Mouse (Mus musculus): ENCODE measurements around the gene Csnk1e.

Csnk1e gene

DNA sequence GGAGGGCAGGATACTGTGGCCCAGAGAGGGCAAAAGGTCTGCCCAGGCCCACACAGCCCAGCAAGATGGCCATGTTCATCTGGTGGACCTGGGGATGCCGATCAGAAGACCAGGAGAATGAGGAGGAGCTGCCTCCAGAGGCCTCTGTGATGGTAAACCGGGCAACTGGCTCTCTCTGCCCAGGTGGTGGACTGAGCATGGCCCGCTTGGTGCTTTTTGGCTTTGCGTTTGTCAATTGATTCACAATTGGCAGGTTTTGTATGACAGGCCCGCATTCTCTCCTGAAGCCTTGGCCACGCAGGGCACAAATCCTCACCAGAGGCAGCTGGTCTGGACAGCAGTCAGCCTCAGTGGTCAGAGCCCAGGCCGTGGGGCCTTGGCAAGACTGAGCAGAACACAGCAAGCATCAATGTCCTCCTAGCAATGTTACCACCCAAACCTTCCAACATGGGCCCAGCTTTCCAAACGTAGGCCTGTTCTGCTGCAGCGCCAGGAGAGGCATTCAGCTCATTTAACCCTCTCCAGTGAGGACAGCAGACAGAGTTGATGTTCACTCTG lies 12.3 kb downstream of the Csnk1e start:
- DNase-seq (ENCODE audit: low spot score): no peak

DNA sequence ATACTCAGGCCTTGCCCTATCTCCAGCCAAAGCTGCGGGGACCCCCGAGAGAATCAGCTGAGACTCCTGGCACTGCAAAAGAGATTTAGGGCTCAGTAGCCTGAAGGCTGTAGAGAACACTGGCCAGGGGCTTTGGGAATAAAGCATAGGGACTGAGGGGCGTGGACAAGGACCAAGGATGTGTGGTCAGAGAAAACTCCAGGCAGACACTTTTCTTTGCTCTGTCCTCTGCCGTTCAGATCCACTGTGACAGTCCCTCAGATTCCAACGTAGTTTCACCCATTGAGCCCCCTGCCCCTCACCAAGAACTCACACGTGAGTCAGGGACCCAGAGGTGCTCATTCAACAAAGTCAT lies 13.1 kb downstream of the Csnk1e start:
- DNase-seq (ENCODE audit: low spot score): no peak

GRCm38 (mm10) chr15:79441331-79442256 lies 13.8 kb downstream of the Csnk1e start:
- peak; percentile 83 for DNase-seq (ENCODE audit: low spot score)

- DNase-seq (ENCODE audit: low spot score): no peak
Measured at GRCm38 (mm10) chr15:79440651-79441330, 14.6 kb downstream of the Csnk1e start.

- DNase-seq (ENCODE audit: low spot score): no peak
Measured at GRCm38 (mm10) chr15:79440223-79440622, 15.1 kb downstream of the Csnk1e start.

DNA sequence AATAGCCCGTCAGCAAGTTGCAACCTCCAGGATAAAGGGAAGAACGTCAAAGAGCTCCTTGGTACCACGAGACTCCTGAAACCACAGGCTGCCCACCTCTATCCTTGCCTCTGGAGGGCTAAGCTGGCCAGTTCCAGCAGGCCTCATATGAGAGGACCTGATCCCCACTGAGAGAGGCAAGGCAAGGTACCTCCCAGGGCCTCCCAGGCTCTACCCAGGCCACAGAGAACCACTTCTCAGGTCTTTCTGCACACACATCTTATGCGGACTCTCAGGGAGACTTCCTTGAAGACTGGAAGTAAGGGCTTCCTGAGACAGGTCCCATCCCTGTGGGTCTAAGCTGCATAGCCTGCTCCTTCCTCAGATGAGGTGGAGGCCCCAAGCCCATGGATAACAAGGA lies 16.0 kb downstream of the Csnk1e start:
- no peak for DNase-seq (ENCODE audit: low spot score)

- DNase-seq (ENCODE audit: low spot score): no peak
Measured at GRCm38 (mm10) chr15:79438816-79439215, 16.6 kb downstream of the Csnk1e start.

DNA sequence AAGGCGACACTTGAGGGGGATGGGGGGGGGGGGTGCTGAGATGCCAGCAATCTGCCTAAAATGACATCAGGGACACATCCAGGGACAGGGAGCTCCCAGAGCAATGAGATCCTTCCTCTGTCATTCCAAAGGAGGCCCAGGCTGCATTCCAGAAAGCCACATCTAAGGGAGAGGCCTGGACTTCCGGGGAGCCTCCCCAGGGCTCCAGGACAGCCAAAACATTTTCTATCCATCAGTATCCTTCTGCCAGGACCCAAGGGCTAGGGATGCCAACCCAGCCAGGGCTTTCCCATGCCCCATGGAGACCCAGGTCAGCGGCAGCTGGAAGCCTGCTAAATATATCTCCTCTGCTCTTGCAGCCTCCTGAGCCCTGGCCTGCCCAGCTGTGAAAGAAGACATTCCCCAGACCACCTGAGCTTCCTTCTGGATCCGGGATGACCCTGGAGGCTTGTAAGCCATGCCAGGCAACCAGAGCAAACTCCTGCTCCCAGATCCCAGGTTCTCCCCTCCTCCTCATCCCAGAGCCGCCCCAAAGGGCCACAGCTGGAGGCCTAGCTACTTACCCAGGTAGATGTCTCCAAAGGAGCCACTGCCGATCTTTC lies 17.1 kb downstream of the Csnk1e start:
- DNase-seq (ENCODE audit: low spot score): no peak

- no peak for DNase-seq (ENCODE audit: low spot score)
Measured at GRCm38 (mm10) chr15:79437541-79438208, 17.7 kb downstream of the Csnk1e start.

GRCm38 (mm10) chr15:79436481-79436921 lies 18.9 kb downstream of the Csnk1e start:
- no peak for DNase-seq (ENCODE audit: low spot score)

- no peak for DNase-seq (ENCODE audit: low spot score)
Measured at GRCm38 (mm10) chr15:79435191-79435671, 20.1 kb downstream of the Csnk1e start.

- no peak for DNase-seq (ENCODE audit: low spot score)
Measured at GRCm38 (mm10) chr15:79432892-79433291, 22.5 kb downstream of the Csnk1e start.

DNA sequence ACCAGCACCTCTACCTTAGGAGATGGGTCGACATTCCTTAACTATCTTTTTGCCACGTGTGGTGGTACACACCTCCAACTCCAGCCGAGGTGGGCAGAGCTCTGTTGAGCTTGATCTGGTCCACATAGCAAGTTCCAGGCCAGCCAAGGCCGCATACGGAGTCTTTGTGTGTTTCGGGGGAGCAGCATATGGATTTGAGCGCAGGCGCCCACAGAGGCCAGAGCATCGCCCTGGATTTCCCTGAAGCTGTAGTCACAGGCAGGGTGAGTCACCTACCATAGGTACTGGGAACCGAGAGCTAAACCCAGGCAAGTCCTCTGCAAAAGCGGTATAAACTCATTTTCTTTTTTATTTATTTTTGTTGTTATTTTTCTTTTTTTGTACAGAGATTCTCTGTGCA lies 23.0 kb downstream of the Csnk1e start:
- no peak for DNase-seq (ENCODE audit: low spot score)

DNA sequence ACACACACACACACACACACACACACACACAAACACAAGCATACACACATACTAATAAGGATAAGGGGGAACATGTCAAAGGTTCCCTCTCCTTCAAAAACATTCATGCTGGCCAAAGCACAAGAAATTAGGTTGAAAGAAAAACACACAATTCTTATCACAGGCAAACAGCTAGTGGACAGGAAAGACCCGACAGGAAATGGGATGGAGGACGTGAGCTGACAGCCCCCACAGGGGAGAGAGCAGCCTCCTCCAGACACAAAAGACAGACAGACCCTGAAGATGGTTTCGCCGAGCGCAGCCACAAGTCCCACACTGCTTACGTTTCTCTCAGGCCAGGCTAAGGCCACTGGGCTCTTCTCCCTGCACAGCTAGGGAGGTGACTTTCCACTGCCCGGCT lies 23.4 kb downstream of the Csnk1e start:
- no peak for DNase-seq (ENCODE audit: low spot score)

GRCm38 (mm10) chr15:79430461-79431000 lies 24.8 kb downstream of the Csnk1e start:
- DNase-seq (ENCODE audit: low spot score): no peak

GRCm38 (mm10) chr15:79429994-79430393 lies 25.4 kb downstream of the Csnk1e start:
- no peak for DNase-seq (ENCODE audit: low spot score)

- no peak for DNase-seq (ENCODE audit: low spot score)
Measured at GRCm38 (mm10) chr15:79429527-79429926, 25.8 kb downstream of the Csnk1e start.

DNA sequence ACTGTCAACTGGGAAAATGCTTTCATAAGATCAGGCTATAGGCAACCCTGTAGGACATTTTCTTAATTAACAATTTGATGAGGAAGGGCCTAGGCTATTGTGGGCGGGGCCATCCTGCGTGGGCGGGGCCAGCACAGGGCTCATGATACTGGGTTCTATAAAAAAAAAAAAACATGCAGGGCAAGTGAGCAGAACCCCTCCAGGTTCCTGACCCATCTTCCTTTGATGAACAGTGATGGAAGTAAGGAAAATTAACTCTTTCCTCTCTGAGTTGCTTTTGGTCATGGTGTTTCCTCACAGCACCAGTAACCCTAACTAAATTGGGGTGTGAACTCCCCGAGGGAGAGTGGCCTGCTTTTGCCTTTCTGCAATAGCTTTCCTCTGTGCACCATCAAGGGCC lies 26.8 kb downstream of the Csnk1e start:
- DNase-seq (ENCODE audit: low spot score): no peak

GRCm38 (mm10) chr15:79427516-79427915 lies 27.9 kb downstream of the Csnk1e start:
- DNase-seq (ENCODE audit: low spot score): no peak

DNA sequence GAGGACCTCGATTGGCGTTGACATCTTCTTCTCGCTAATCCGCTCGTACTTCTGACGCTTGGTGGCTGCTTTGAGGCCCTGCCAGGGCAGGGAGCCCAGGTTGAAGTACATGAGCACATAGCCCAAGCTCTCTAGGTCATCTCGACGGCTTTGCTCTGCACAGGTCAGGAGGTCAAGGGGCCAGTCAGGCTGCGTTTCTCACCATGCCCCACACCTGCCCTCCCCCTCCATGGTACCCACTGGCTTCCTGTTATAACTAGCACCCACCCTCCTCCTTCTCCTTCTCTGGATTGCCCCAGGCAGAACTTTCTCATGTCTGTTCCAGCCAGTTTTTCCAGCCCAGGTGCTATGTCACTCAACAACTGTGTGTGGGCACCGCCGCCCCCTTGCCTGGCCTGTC lies 29.9 kb downstream of the Csnk1e start:
- DNase-seq (ENCODE audit: low spot score): no peak

- peak; percentile 62 for DNase-seq (ENCODE audit: low spot score)
Measured at GRCm38 (mm10) chr15:79424602-79425001, 30.8 kb downstream of the Csnk1e start.

Measured in urinary bladder, postnatal 25 days (tissue).